Mouse (Mus musculus) kidney, postnatal 4 days (tissue): ENCODE measurements around the gene Nup133.
"Not testable (repeated sequence)": the region's sequence is repeated elsewhere in the genome, so short reads cannot be mapped to it uniquely, and the experiment has no call there.

Experiments used
- DNase-seq, 2 experiments: peaks; one replicate each; pipeline ENCODE4 v3.0.0; 2021; ENCODE audit warnings: mixed read lengths in 2 of 2

The Nup133 gene

GRCm38 (mm10) chr8:123948942-123949685, at the start of gene Nup133:
Nup133 (minus strand) TSS chr8:123949265.
- peak; percentile 100 for DNase-seq

- no peak for DNase-seq
Measured at GRCm38 (mm10) chr8:123993997-123994396, 44.9 kb upstream of the Nup133 start.

GRCm38 (mm10) chr8:123993597-123993996, 44.5 kb upstream of the Nup133 start:
- no peak for DNase-seq

DNA sequence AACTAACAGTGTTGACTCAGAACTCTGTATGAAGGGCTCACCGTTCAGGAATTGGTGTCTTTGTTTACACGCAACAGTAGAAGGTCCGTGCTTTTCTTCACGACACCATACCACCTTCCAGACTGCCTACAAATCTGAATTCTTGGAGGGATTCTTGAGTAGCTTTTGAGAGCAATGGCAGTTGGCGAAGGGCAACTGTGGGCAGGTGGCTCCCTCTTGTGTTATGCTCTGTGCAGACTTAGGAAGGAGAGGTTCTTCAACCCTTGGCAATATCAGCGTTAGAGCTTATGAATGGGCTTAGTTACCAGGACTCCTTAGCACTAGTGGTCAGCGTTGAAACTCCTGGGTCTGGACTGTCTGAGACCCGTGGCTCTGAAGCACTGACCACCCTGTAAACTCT, 43.5 kb upstream of the Nup133 start:
- peak in 1 of 2 experiments; percentile 27 for DNase-seq

DNA sequence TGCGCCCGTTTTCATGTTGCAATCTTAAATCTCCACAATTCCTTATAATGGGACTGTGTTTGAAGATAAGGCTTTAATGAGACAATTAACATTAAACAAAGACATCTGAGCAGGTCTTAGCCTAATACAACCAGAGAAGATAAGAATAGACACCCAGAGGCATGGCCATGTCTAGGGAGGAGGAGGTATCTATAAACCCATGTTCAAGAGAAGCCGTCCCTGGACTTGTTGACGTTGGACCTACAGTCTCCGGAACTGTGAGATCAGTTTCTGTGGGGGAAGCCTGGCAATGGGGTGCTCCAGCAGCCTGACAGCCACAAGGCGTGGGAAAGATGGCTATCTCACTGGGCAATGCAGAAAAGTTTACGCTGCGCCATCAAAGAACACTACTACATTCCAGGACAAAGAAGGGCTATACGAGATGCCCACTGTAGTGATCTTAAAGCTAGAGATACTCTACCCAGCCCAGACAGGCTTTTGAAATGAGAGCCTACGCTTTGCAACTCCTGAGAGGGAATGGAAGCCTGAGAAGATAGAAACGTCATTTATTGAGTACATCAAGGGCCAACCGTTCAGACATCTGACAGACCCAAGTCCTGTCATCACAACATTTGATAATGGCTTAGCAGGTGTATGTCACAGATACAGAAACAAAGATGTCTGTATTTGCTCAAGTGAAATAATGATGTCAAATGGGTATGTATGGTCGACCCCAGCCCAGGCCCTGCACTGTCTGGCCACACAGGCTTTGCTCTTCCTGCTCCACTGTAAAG, 41.4 kb upstream of the Nup133 start:
- no peak for DNase-seq

DNA sequence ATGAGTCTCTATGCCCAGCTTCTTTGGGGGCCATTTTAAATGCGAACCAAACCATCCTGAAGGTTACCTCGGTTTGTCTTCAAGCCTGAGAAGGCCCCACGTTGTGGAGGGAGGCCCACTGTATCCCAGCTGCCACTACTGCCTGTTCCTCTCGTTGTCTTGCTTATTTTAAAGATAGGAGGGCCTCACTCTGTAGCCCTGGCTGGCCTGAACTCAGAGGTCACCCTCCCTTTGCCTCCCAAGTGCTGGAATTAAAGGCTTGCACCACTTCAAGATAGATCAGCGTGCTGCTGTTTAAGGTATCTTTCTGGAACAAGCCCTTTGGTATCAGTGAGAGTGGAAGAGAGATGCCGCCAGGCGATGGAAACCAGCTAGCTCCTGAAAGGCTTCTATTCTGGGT, 40.1 kb upstream of the Nup133 start:
- no peak for DNase-seq

DNA sequence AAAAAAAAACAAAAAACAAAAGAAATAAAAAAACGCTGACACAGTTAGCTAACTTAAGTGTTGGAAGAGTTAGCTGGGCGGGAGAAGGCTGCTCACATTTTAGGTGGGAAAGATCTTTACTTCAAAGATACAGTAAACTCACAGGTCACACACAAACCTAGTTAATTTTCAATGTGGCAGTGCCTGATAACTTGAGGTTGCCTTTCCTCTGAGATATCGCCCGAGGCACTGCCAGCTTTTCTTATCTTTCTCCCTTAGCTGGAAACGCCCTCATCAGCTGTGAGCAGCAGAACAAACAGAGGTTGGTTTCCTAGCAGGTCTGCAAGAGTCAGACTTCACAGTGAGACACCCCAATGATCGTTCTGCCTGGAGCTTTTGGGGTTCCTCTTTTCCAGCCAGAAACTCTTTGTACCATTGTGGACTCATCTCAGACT, 39.6 kb upstream of the Nup133 start:
- no peak for DNase-seq

GRCm38 (mm10) chr8:123982826-123983400, 33.8 kb upstream of the Nup133 start, which contains the start of gene Abcb10:
Abcb10 (minus strand) TSS chr8:123983122.
- DNase-seq = peak; percentile 90 to 94

- peak in 1 of 2 experiments; percentile 68 for DNase-seq
Measured at GRCm38 (mm10) chr8:123982291-123982793, 33.3 kb upstream of the Nup133 start.

GRCm38 (mm10) chr8:123981674-123982073, 32.6 kb upstream of the Nup133 start:
- peak in 1 of 2 experiments; percentile 27 for DNase-seq

GRCm38 (mm10) chr8:123980239-123980638, 31.2 kb upstream of the Nup133 start:
- DNase-seq = no peak

DNA sequence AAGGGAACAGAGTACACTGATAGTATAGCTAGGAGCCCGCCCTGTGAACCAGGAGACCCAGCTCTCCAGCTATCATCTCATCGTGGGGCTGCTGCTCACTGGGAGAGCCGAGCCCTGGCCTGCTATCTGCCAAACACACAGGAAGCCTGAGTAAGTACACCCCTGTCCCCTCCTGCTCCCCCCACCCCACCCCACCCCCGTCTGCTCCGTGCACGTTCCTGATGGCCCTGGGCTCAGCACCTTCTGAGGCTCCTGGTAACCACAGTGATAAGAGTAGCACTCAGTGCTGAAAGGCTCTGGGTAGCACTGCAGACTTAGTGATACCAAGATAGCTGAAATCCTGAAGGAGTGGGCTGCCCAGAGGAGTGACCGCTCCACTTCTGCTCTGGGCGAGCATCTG, 29.9 kb upstream of the Nup133 start:
- no peak for DNase-seq

DNA sequence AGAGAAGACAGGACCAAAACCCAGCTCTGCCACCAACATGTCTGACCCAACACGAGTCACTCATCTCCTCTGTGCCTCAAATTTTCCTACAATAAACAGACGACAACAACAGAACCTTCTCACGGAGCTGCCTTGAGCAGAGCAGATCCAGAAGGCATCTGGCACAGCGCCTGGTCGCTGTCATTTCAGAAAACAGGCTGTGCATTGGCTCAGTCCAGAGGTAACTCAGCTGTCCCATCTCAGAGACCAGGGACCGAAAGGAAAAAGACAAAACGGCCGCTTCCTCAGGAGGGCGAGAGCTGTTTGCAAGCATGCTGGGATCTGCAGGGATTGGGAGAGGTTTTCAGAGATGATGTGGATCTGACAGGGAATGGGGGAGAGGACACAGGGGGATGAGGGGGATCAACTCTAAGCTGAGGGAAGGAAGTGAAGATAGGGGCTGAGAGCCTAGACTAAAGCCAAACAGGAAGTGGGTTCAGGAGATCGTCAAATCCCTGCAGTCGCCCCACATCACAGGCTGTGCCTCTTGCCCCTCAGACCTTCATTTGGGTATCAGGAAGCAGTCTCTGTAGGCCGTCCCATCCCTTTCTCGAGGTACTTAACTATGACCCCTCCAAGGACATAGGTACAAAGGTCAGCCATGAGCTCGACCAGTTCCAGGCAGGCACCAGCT, 29.2 kb upstream of the Nup133 start:
- DNase-seq = peak; percentile 80 to 85

GRCm38 (mm10) chr8:123977499-123977898, 28.4 kb upstream of the Nup133 start:
- DNase-seq = no peak

GRCm38 (mm10) chr8:123973495-123973894, 24.4 kb upstream of the Nup133 start:
- DNase-seq = no peak

- no peak for DNase-seq
Measured at GRCm38 (mm10) chr8:123966896-123967295, 17.8 kb upstream of the Nup133 start.

GRCm38 (mm10) chr8:123961371-123961770, 12.3 kb upstream of the Nup133 start:
- no peak for DNase-seq

- DNase-seq = not testable (repeated sequence)
Measured at GRCm38 (mm10) chr8:123960556-123960955, 11.5 kb upstream of the Nup133 start.

- DNase-seq = peak in 1 of 2 experiments; percentile 5
Measured at GRCm38 (mm10) chr8:123960056-123960455, 11.0 kb upstream of the Nup133 start.

GRCm38 (mm10) chr8:123959473-123959872, 10.4 kb upstream of the Nup133 start:
- no peak for DNase-seq

DNA sequence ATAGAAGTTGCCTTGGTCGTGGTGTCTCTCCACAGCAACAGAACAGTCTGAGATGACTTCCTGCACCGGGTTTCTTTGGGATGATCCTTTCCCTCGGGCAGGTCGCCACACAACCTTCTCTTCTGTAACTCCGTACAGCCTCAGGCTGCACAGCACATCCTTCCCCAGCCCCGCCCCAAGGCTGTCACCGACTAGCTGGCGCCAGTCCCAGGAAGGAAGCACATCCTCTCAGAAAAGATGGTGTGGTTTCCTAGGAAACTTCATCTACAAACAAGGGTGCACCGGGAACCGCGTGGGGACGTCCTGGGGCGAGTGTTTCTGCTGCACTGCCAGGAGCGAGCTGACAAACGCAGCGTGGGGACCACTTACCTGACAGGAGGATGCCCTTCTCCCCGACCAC, 9.1 kb upstream of the Nup133 start:
- peak; percentile 7 to 16 for DNase-seq

DNA sequence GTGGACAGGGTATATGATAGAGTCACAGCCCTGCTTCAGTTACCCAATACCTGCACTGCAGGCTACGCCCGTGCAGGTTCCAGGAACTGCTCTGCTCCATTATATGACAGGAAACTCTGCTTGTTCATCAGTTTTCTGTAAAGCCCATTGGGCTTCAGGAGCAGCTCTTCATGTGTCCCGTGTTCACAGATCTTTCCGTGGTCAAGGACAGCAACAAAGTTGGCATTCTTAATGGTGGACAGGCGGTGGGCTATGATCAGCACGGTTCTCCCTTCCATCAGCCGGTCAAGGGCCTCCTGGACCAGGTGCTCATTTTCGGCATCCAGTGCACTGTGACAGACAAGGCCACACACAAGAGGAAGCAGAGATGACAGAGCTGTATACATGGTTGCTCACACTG, 5.2 kb upstream of the Nup133 start:
- no peak for DNase-seq

DNA sequence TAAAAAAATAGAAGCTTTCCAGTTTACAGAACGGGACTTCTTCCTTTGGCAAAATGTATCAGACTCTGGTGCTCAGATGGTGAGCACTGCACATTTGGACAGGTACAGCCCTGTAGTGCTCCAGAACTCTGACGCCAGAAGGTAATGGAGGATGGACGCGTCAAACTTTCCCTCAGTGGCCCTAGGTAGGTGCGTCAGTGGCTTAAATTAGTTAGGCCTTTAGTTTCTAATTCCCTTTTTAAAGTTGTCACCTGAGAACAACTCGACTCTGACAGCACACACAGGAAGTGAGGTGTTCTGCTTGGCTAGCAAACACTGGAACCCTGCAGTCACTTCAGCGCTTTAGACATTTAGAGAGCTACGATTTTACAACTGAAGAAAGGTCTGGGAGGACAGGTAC, 4.6 kb upstream of the Nup133 start:
- DNase-seq = no peak
